Mouse (Mus musculus): ENCODE results near the gene Mansc1.

GRCm38 (mm10) chr6:134582110-134582509, 50.2 kb downstream of the Mansc1 start:
- TF ChIP-seq CTCF (IDR thresholded peaks at IDR 0.05; ENCODE audit: low read depth) (no peak), EP300 (IDR thresholded peaks at IDR 0.05; ENCODE audit: low read depth) (no peak)

Measured in heart, postnatal 0 days (tissue).